Comparison of ENCODE assay signal across 12 mouse cellular contexts in the genomic region with DNA sequence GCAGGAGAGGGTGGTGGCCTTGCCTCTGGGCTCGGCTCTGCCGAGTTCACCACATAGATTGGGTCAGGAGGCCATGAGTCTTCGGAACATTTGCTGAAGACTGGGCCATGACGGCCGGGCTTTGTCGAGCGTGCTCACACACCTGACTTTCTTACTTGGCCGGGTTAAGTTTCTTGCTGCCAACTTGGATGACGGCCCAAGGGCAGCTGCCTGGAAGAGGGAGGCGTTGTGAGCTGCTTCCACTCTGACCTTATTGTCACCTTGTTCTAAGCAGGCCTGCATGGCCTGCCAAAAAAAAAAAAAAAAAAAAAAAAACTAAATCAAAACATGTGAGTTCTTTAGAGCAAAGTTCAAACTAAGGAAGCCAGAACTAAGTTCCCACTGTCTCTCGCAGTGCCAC.
DNase-seq lines count a peak whose midpoint lies in the region; ATAC-seq and TF ChIP-seq lines count a peak whose summit lies in the region.
"Had no signal": no experiment of that assay in that cellular context is flagged by ENCODE, and none has a peak within 500 bp of the region (broad histone marks: within the 10 kb centered on the region; RNA-seq: fewer than 3 reads in every experiment).

No protein-coding gene starts in this region.

- no peak for ATAC-seq in lung, embryonic 14.5 days (ENCODE audit: insufficient read depth)
- ATAC-seq in forebrain, embryonic 16.5 days, result no peak
- ATAC-seq in CD4-positive, CD25-positive, alpha-beta regulatory T cell, adult 4 months, result no peak
- ATAC-seq: intestine, embryonic 16.5 days had no signal

- WGBS in lung, embryonic 14.5 days, result 71% methylated on average over 11 of the region's 11 CpGs
- WGBS in forebrain, embryonic 16.5 days, result 75% methylated on average over 11 of the region's 11 CpGs

- no peak for TF ChIP-seq CTCF in lung, embryonic 14.5 days (IDR thresholded peaks at IDR 0.05; ENCODE audit: low read depth)

- no peak overlapping the region for H3K4me3 ChIP-seq in lung, embryonic 14.5 days (ENCODE audit: low read depth, low read length)
- H3K4me3 ChIP-seq in forebrain, embryonic 16.5 days (replicated peaks; ENCODE audit: low read length), result no peak overlapping the region
- H3K4me3 ChIP-seq: embryonic facial prominence, embryonic 15.5 days; megakaryocyte, embryonic 14.5 days had no signal

- no peaks in the 10 kb centered on the region for H3K9me3 ChIP-seq in lung, embryonic 14.5 days (ENCODE audit: low read depth, low read length)
- H3K9me3 ChIP-seq in forebrain, embryonic 16.5 days (ENCODE audit: control insufficient read depth, low read length), result no peaks in the 10 kb centered on the region
- H3K9me3 ChIP-seq: embryonic facial prominence, embryonic 15.5 days had no signal

- no peaks in the 10 kb centered on the region for H3K4me1 ChIP-seq in lung, embryonic 14.5 days (ENCODE audit: insufficient read depth)
- H3K4me1 ChIP-seq in forebrain, embryonic 16.5 days (replicated peaks; ENCODE audit: control insufficient read depth, insufficient read depth, low read length), result no peaks in the 10 kb centered on the region

- H3K36me3 ChIP-seq in lung, embryonic 14.5 days (ENCODE audit: insufficient read depth), result no peaks in the 10 kb centered on the region
- no peaks in the 10 kb centered on the region for H3K36me3 ChIP-seq in forebrain, embryonic 16.5 days (ENCODE audit: control insufficient read depth, insufficient read depth)
- H3K36me3 ChIP-seq: embryonic facial prominence, embryonic 15.5 days had no signal

- H3K9ac ChIP-seq in lung, embryonic 14.5 days, result no peak overlapping the region
- no peak overlapping the region for H3K9ac ChIP-seq in forebrain, embryonic 16.5 days (replicated peaks; ENCODE audit: low read depth, low read length)
- H3K9ac ChIP-seq: embryonic facial prominence, embryonic 15.5 days had no signal

- H3K27ac ChIP-seq in lung, embryonic 14.5 days (ENCODE audit: low read depth), result no peak overlapping the region
- no peak overlapping the region for H3K27ac ChIP-seq in forebrain, embryonic 16.5 days (ENCODE audit: low read length)
- H3K27ac ChIP-seq: embryonic facial prominence, embryonic 15.5 days had no signal

- DNase-seq in cerebellum, postnatal 14 days, result peak; percentile 61 to 62
- no peak for DNase-seq in cerebellum, adult 9-10 months
- peak; percentile 83 for DNase-seq in adrenal gland, postnatal 10 days
- peak; percentile 77 to 85 for DNase-seq in heart, postnatal 14 days
- peak; percentile 11 for DNase-seq in lung, embryonic 14.5 days
- no peak for DNase-seq in c-Kit-positive CD71-positive TER-119-positive erythroid progenitor cells, embryonic 14.5 days (ENCODE audit: low spot score)
- DNase-seq: B cell, adult 2 months had no signal

- no peaks in the 10 kb centered on the region for H3K27me3 ChIP-seq in lung, embryonic 14.5 days (ENCODE audit: insufficient read depth, low read length)
- H3K27me3 ChIP-seq in forebrain, embryonic 16.5 days (replicated peaks; ENCODE audit: control insufficient read depth, insufficient read depth, low read length), result no peaks in the 10 kb centered on the region

- no peak overlapping the region for H3K4me2 ChIP-seq in lung, embryonic 14.5 days
- no peak overlapping the region for H3K4me2 ChIP-seq in forebrain, embryonic 16.5 days (ENCODE audit: low read length)
- H3K4me2 ChIP-seq: embryonic facial prominence, embryonic 15.5 days had no signal

- intact Hi-C loops in heart, postnatal 14 days (cut with DNase I), result loop anchor here (2.0 kb wide), 1 partner anchor 59 kb away; no protein-coding TSS in a partner anchor

Comparison
In these comparisons a context has a peak if more than half of its experiments do, and no peak if none do; other contexts are left out.
1. DNase-seq: peak in cerebellum, postnatal 14 days (2 of 2), adrenal gland, postnatal 10 days (single experiment), heart, postnatal 14 days (2 of 2) and lung, embryonic 14.5 days (single experiment); none in cerebellum, adult 9-10 months (single experiment) and c-Kit-positive CD71-positive TER-119-positive erythroid progenitor cells, embryonic 14.5 days (single experiment).